Mouse (Mus musculus): ENCODE measurements around the gene Med23. TPM values are rescaled to one million over a fixed set of nuclear protein-coding genes. Genes with fewer than 3 reads are reported as not detected.

The Med23 gene
- polyA plus RNA-seq (2015; fragmentation: Illumina TruSeq; extraction: RNeasy Lipid Tissue Mini Kit (QIAGEN cat#74804); ENCODE audit: insufficient read depth, low replicate concordance): 30.6 TPM

DNA sequence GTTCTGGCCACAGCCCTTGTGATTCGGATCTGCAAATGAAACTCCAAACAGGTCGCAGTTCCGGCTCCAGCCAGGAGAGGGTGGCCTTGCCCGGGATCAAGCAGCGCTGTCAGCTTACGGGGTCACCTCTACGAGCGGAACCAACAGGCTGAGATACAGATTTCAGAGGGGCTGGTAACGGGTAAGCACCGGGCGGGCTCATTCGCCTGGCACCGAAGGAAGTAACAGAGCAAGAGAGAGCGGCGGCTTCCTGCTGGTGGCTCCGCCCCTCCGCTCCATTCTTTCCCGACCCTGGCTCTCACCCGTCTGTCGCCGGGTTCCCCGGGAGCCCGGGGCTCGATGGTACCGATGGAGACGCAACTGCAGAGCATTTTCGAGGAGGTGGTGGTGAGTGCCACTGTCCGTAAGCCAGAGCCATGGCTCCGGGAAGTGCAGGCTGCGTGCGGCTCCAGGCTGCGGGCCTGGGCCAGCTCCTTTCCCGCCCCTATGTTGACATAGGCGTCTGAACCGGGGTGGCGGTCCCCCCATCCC lies at the start of gene Med23:
Gene Med23, plus strand, starts transcription at position 227 of the 531 bp plus-strand sequence.

GRCm38 (mm10) chr10:24842676-24843075 lies 27.1 kb upstream of the Med23 start, which contains the start of gene Enpp3:
Gene Enpp3, minus strand, starts transcription at chr10:24842823.

GRCm38 (mm10) chr10:24926962-24927720 lies 57.4 kb downstream of the Med23 start, which contains the start of gene Arg1:
Gene Arg1, minus strand, starts transcription at chr10:24927484.

Other genes starting within 250 kb of the Med23 start
- 20.1 TPM for gene Enpp1, start 157.8 kb upstream of the Med23 start, polyA plus RNA-seq (2015; fragmentation: Illumina TruSeq; extraction: RNeasy Lipid Tissue Mini Kit (QIAGEN cat#74804); ENCODE audit: insufficient read depth, low replicate concordance)
- gene Enpp3, start 27.2 kb upstream of the Med23 start, polyA plus RNA-seq (2015; fragmentation: Illumina TruSeq; extraction: RNeasy Lipid Tissue Mini Kit (QIAGEN cat#74804); ENCODE audit: insufficient read depth, low replicate concordance): 0.66 TPM
- 0.21 TPM for gene Arg1, start 57.5 kb downstream of the Med23 start, polyA plus RNA-seq (2015; fragmentation: Illumina TruSeq; extraction: RNeasy Lipid Tissue Mini Kit (QIAGEN cat#74804); ENCODE audit: insufficient read depth, low replicate concordance)